Mouse (Mus musculus) erythroid progenitor cell, adult 5-6 weeks (primary cell): ENCODE results near the gene Hmmr. TPM values are rescaled to one million over a fixed set of nuclear protein-coding genes. Genes with fewer than 3 reads are reported as not detected.
A peak's percentile ranks its signal among the peaks of the same experiment; 100 is the strongest.
"Not testable (repeated sequence)": the region's sequence is repeated elsewhere in the genome, so short reads cannot be mapped to it uniquely, and the experiment has no call there.

Experiments
- ATAC-seq: replicated peaks from 2 replicates; pipeline ENCODE4 v1.8.0; 2016; ENCODE audit warnings: moderate number of reproducible peaks, mild to moderate bottlenecking, moderate TSS enrichment, inconsistent platforms; ENCODE audit not compliant: poor library complexity, low FRiP score, severe bottlenecking
- total RNA-seq, 2 experiments: library from RNA; stranded (forward) in 1 of 2; stranded (reverse) in 1 of 2; fragments of 150-400 nt in 1 of 2; fragments of 186-747, 209-891 nt in 1 of 2; gene quantifications; 2 replicates each; pipeline versions ENCODE4 v1.2.3 to v1.2.4; 2015 to 2017; ENCODE audit warnings: low replicate concordance in 2 of 2

Gene Hmmr
- total RNA-seq, 2 experiments from 2014 or later: 312 to 397 TPM

GRCm38 (mm10) chr11:40713858-40714257, 19.4 kb downstream of the Hmmr start:
- no peak for ATAC-seq

DNA sequence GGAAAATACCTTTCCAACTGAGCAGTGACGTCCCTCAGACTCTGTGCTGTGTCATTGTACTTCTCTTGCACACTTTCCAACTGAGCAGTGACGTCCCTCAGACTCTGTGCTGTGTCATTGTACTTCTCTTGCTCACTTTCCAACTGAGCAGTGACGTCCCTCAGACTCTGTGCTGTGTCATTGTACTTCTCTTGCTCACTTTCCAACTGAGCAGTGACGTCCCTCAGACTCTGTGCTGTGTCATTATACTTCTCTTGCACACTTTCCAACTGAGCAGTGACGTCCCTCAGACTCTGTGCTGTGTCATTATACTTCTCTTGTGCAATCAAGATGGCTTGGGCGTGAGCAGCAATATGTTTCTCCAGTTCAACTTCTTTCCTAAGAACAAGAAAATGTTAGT, 23.3 kb downstream of the Hmmr start:
- not testable (repeated sequence) for ATAC-seq

- ATAC-seq: no peak
Measured at GRCm38 (mm10) chr11:40695103-40695502, 38.1 kb downstream of the Hmmr start, which contains the start of gene Mat2b. Gene Mat2b (minus strand): TSS chr11:40695203.

GRCm38 (mm10) chr11:40694311-40695087, 38.7 kb downstream of the Hmmr start:
- ATAC-seq: no peak

- ATAC-seq: peak; percentile 56
Measured at GRCm38 (mm10) chr11:40693366-40693951, 39.8 kb downstream of the Hmmr start.

GRCm38 (mm10) chr11:40692511-40693365, 40.5 kb downstream of the Hmmr start:
- ATAC-seq: peak; percentile 92

DNA sequence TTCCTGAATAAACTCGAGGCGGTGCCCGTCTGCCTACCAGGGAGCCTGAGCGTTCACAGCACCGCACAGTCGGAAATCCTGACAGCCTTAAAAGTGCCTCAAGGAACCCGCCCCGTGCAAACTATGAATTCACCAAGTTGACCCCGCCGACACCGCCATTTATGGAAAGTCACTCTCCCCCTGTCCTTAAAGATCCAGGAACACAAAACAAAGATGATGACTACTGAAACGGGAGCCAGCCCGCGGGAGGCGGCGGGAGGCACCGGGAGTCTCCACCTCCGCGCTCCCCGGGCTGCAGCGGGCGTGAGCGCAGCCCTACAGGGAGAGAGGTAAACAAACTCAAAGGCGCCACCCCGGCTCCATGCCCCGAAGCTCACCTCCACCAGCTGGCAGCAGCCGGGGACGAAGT, 41.1 kb downstream of the Hmmr start:
- ATAC-seq: peak; percentile 78

DNA sequence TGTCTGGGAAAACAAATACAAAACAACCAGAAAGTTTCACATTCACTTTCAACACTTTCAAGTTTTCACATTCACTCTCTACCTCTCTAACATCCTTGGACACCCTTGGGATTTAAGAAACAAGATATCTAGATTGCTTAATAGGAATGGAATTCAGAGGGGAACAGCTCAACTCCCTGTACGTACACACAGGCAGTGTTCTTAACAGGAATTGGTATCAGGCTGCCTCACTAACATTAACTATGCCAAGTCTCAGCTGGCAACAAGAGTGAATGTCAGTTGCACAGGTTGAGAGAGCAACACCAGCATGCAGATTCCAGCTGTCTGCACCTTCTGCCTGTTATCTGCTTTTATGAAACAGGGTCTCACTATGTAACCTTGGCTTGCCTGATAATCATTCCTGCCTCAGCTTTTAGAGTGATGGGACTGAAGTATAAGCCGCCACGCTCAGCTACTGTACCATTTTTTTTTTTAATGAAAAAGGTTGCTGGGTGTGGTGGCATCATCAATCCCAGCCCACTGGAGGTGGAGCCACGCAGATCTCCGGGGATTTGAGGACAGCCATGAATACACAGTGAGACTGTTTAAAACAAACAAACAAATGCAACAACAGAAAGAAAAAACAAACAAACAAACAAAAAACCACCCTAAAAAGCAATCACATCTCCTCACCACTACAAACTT, 42.6 kb downstream of the Hmmr start:
- ATAC-seq: no peak

- no peak for ATAC-seq
Measured at GRCm38 (mm10) chr11:40683295-40683694, 49.9 kb downstream of the Hmmr start.

- no peak for ATAC-seq
Measured at GRCm38 (mm10) chr11:40682456-40682855, 50.8 kb downstream of the Hmmr start.

GRCm38 (mm10) chr11:40677169-40677568, 56.1 kb downstream of the Hmmr start:
- no peak for ATAC-seq

- ATAC-seq: no peak
Measured at GRCm38 (mm10) chr11:40675014-40675730, 58.0 kb downstream of the Hmmr start.

Other genes with a start within 250 kb of the Hmmr start
- 50.7 and 61.6 TPM in 2 replicates for gene Mat2b, start 38.2 kb downstream of the Hmmr start, total RNA-seq (2015; ENCODE audit: low replicate concordance)
- 42.7 and 49.0 TPM in 2 replicates for gene Mat2b, start 38.2 kb downstream of the Hmmr start, total RNA-seq (2017; ENCODE audit: low replicate concordance)
- 59.5 and 60.5 TPM in 2 replicates for gene Nudcd2, start 245 bp upstream of the Hmmr start, total RNA-seq (2015; ENCODE audit: low replicate concordance)
- gene Nudcd2, start 245 bp upstream of the Hmmr start, total RNA-seq (2017; ENCODE audit: low replicate concordance): 97.0 and 126 TPM in 2 replicates
- 32.4 and 36.0 TPM in 2 replicates for gene Ccng1, start 21.9 kb upstream of the Hmmr start, total RNA-seq (2015; ENCODE audit: low replicate concordance)
- gene Ccng1, start 21.9 kb upstream of the Hmmr start, total RNA-seq (2017; ENCODE audit: low replicate concordance): 14.5 and 16.3 TPM in 2 replicates